Mouse (Mus musculus): ENCODE measurements around the gene Ankdd1b.

Gene Ankdd1b

GRCm38 (mm10) chr13:96457566-96457965 is 13.4 kb downstream of the Ankdd1b start:
- in situ Hi-C loops (cut with MboI, MseI), result no loop called here

GRCm38 (mm10) chr13:96454288-96454687 is 16.7 kb downstream of the Ankdd1b start:
- in situ Hi-C loops (cut with MboI, MseI), result no loop called here

- in situ Hi-C loops (cut with MboI, MseI), result no loop called here
These were observed 18.4 kb downstream of the Ankdd1b start for GRCm38 (mm10) chr13:96452621-96453020.

- in situ Hi-C loops (cut with MboI, MseI), result no loop called here
These were observed 19.4 kb downstream of the Ankdd1b start for GRCm38 (mm10) chr13:96451386-96452140.

GRCm38 (mm10) chr13:96450869-96451268 is 20.1 kb downstream of the Ankdd1b start:
- in situ Hi-C loops (cut with MboI, MseI), result no loop called here

GRCm38 (mm10) chr13:96450205-96450856 is 20.7 kb downstream of the Ankdd1b start:
- in situ Hi-C loops (cut with MboI, MseI), result no loop called here

GRCm38 (mm10) chr13:96440436-96440835 is 30.6 kb downstream of the Ankdd1b start:
- in situ Hi-C loops (cut with MboI, MseI), result no loop called here

- in situ Hi-C loops (cut with MboI, MseI), result no loop called here
These were observed 34.1 kb downstream of the Ankdd1b start for GRCm38 (mm10) chr13:96436921-96437320.

GRCm38 (mm10) chr13:96435793-96436192 is 35.2 kb downstream of the Ankdd1b start:
- in situ Hi-C loops (cut with MboI, MseI), result no loop called here

- in situ Hi-C loops (cut with MboI, MseI), result loop anchor here (5.0 kb wide), 1 partner anchor 157 kb away; no protein-coding TSS in a partner anchor
These were observed 36.1 kb downstream of the Ankdd1b start for GRCm38 (mm10) chr13:96434899-96435331.

- in situ Hi-C loops (cut with MboI, MseI), result loop anchor here (5.0 kb wide), 1 partner anchor 159 kb away; no protein-coding TSS in a partner anchor
These were observed 37.3 kb downstream of the Ankdd1b start for GRCm38 (mm10) chr13:96433648-96434190.

GRCm38 (mm10) chr13:96433041-96433440 is 38.0 kb downstream of the Ankdd1b start:
- in situ Hi-C loops (cut with MboI, MseI), result loop anchor here (5.0 kb wide), 1 partner anchor 159 kb away; no protein-coding TSS in a partner anchor

GRCm38 (mm10) chr13:96432376-96432811 is 38.6 kb downstream of the Ankdd1b start:
- in situ Hi-C loops (cut with MboI, MseI), result loop anchor here (5.0 kb wide), 1 partner anchor 160 kb away; no protein-coding TSS in a partner anchor

- in situ Hi-C loops (cut with MboI, MseI), result loop anchor here (5.0 kb wide), 1 partner anchor 161 kb away; no protein-coding TSS in a partner anchor
These were observed 39.3 kb downstream of the Ankdd1b start for GRCm38 (mm10) chr13:96431595-96432156.

- in situ Hi-C loops (cut with MboI, MseI), result no loop called here
These were observed 42.5 kb downstream of the Ankdd1b start for GRCm38 (mm10) chr13:96428531-96428930.

- in situ Hi-C loops (cut with MboI, MseI), result no loop called here
These were observed 45.0 kb downstream of the Ankdd1b start for GRCm38 (mm10) chr13:96426044-96426443.

- in situ Hi-C loops (cut with MboI, MseI), result no loop called here
These were observed 46.3 kb downstream of the Ankdd1b start for GRCm38 (mm10) chr13:96424496-96425274.

- in situ Hi-C loops (cut with MboI, MseI), result no loop called here
These were observed 49.8 kb downstream of the Ankdd1b start for GRCm38 (mm10) chr13:96421230-96421629.

GRCm38 (mm10) chr13:96418487-96418886 is 52.5 kb downstream of the Ankdd1b start:
- in situ Hi-C loops (cut with MboI, MseI), result no loop called here

- in situ Hi-C loops (cut with MboI, MseI), result no loop called here
These were observed 53.7 kb downstream of the Ankdd1b start for GRCm38 (mm10) chr13:96417261-96417813.

- in situ Hi-C loops (cut with MboI, MseI), result no loop called here
These were observed 54.6 kb downstream of the Ankdd1b start for GRCm38 (mm10) chr13:96416380-96416779.

Data from T-helper 2 cell (primary cell).